Mouse (Mus musculus): ENCODE data around the gene Gm11213. TPM values are rescaled to one million over a fixed set of nuclear protein-coding genes. Genes with fewer than 3 reads are reported as not detected.

Gene Gm11213
- total RNA-seq, 2 experiments from 2014 or later = not detected

Other genes starting within 250 kb of the Gm11213 start
- gene Orm3, start 249.1 kb downstream of the Gm11213 start, total RNA-seq (2021) = not detected
- not detected for gene Orm2, start 242.8 kb downstream of the Gm11213 start, total RNA-seq (2021)
- 1 to 10 TPM; 4.8 to 5.3 TPM for gene Akna, start 201.9 kb downstream of the Gm11213 start, total RNA-seq (2021)
- gene Whrn, start 109.3 kb downstream of the Gm11213 start, total RNA-seq (2021) = 1 to 10 TPM; 5.1 to 8.9 TPM
- gene Atp6v1g1, start 60.5 kb downstream of the Gm11213 start, total RNA-seq (2021) = 100 to 1,000 TPM; 158 to 159 TPM
- 1 to 10 TPM; 4.3 to 4.9 TPM for gene Tmem268, start 46.5 kb downstream of the Gm11213 start, total RNA-seq (2021)
- gene Tex48, start 17.2 kb upstream of the Gm11213 start, total RNA-seq (2021) = not detected
- not detected for gene Gm11214, start 58.1 kb upstream of the Gm11213 start, total RNA-seq (2021)
- gene Tnfsf15, start 139.9 kb upstream of the Gm11213 start, total RNA-seq (2021) = under 1 TPM in 1 of 2 experiments, not detected in 1; 0.07 TPM